22 mouse cellular contexts compared by ENCODE assay signal in genomic region chr16:23296721-23297120, GRCm38 (mm10).
"Had no signal": no experiment of that assay in that cellular context is flagged by ENCODE, and none has a peak within 500 bp of the region (broad histone marks: within the 10 kb centered on the region; RNA-seq: fewer than 3 reads in every experiment).

No protein-coding gene starts in this region.

- ATAC-seq: inflammation-experienced regulatory T-cells, adult 6 months; intestine, embryonic 16.5 days had no signal

- H3K4me3 ChIP-seq: layer of hippocampus, adult 2 months; limb, embryonic 10.5 days; limb, embryonic 13.5 days; liver, embryonic 15.5 days; neural tube, embryonic 12.5 days; neural tube, embryonic 15.5 days; stomach, embryonic 15.5 days had no signal

- H3K4me1 ChIP-seq: limb, embryonic 10.5 days; neural tube, embryonic 12.5 days; neural tube, embryonic 15.5 days; stomach, embryonic 15.5 days had no signal

- H3K9me3 ChIP-seq: limb, embryonic 10.5 days; limb, embryonic 13.5 days; liver, embryonic 15.5 days; neural tube, embryonic 12.5 days; neural tube, embryonic 15.5 days; stomach, embryonic 15.5 days had no signal

- H3K27me3 ChIP-seq: limb, embryonic 13.5 days; liver, embryonic 15.5 days; neural tube, embryonic 12.5 days; neural tube, embryonic 15.5 days; stomach, embryonic 15.5 days had no signal

- H3K36me3 ChIP-seq: limb, embryonic 13.5 days; liver, embryonic 15.5 days; neural tube, embryonic 12.5 days; neural tube, embryonic 15.5 days; stomach, embryonic 15.5 days had no signal

- H3K4me2 ChIP-seq: limb, embryonic 13.5 days; liver, embryonic 15.5 days; lung, embryonic 14.5 days; midbrain, embryonic 11.5 days; neural tube, embryonic 12.5 days; neural tube, embryonic 15.5 days; stomach, embryonic 15.5 days had no signal

- H3K27ac ChIP-seq: layer of hippocampus, adult 2 months; limb, embryonic 10.5 days; limb, embryonic 13.5 days; liver, embryonic 15.5 days; neural tube, embryonic 12.5 days; neural tube, embryonic 15.5 days; stomach, embryonic 15.5 days had no signal

- DNase-seq: kidney, adult 18-20 months; kidney, adult 9 months; kidney, postnatal 14 days; layer of hippocampus, adult 9-11 months; liver; lung, embryonic 14.5 days; midbrain, embryonic 14.5 days; right cerebral cortex, adult 18-20 months; right cerebral cortex, postnatal 14 days; right cerebral cortex, postnatal 4 days; spleen, adult 18-20 months; thymus, postnatal 36 days had no signal

- H3K9ac ChIP-seq: limb, embryonic 13.5 days; liver, embryonic 15.5 days; lung, embryonic 14.5 days; neural tube, embryonic 12.5 days; neural tube, embryonic 15.5 days; stomach, embryonic 15.5 days had no signal
